ENCODE assay signal across 8 mouse cellular contexts in the genomic region with DNA sequence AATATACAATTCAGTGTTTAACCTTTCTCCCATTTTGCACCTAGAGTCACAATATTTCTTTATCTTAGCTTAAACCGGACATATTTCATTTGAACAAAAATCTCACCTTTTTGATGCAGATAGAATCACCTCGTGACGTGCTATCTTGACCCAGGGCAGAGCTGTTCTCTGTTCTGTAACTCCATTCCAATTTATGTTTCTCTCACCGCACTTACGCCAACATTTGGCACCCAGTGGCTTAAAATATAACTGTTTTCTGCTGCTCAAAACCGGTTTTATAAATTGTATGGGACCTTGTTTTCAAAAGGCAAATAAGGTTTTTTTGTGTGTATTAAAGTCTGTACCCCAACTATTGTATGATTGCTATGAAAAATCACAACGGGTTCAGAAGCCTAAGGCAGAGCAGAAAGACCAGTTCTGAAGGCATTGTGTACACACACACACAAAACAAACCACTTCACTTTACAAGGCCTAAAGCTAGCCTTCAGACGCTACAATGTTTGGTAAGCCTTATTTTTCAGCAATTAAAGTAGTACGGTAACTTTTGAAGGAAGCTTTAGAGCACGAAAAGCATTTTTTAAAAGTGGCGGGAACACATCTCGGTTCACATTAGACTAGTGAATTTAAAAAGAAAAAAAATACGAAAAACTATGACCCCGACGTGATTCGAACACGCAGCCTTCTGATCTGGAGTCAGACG. TPM values are rescaled to one million over a fixed set of nuclear protein-coding genes. Genes with fewer than 3 reads are reported as not detected.
DNase-seq lines count a peak whose midpoint lies in the region; ATAC-seq and TF ChIP-seq lines count a peak whose summit lies in the region.

A gene (minus strand): TSS at position 555 of the 700 bp plus-strand sequence.

- H3K4me2 ChIP-seq in heart, embryonic 11.5 days = peak within 1 kb of the TSS; percentile 65
- peak within 1 kb of the TSS; percentile 56 for H3K4me2 ChIP-seq in midbrain, postnatal 0 days (ENCODE audit: low read depth, low read length, poor library complexity, severe bottlenecking)

- H3K4me1 ChIP-seq in spleen, adult 2 months (ENCODE audit: control insufficient read depth, insufficient read depth, insufficient read length) = peaks cover 4% of the 10 kb centered on the region; the same call in 1 of the 2 replicates
- H3K4me1 ChIP-seq in embryonic facial prominence, embryonic 10.5 days = peaks cover 23% of the 10 kb centered on the region
- H3K4me1 ChIP-seq in heart, embryonic 11.5 days (ENCODE audit: control insufficient read depth, insufficient read depth, low read length) = peaks cover 15% of the 10 kb centered on the region
- peaks cover 6% of the 10 kb centered on the region; the same call in 1 of the 2 replicates for H3K4me1 ChIP-seq in midbrain, postnatal 0 days (ENCODE audit: insufficient read depth, low read length)

- WGBS in spleen, adult 2 months = 22% methylated on average over 18 of the region's 18 CpGs
- 12% methylated on average over 18 of the region's 18 CpGs for WGBS in embryonic facial prominence, embryonic 10.5 days
- 10% methylated on average over 18 of the region's 18 CpGs for WGBS in heart, embryonic 11.5 days (ENCODE audit: insufficient replicate concordance)
- 10% methylated on average over 18 of the region's 18 CpGs for WGBS in midbrain, postnatal 0 days

- peak within 1 kb of the TSS; percentile 97 for H3K27ac ChIP-seq in spleen, adult 2 months (ENCODE audit: insufficient read depth, low read length)
- H3K27ac ChIP-seq in embryonic facial prominence, embryonic 10.5 days (replicated peaks) = peak within 1 kb of the TSS; percentile 95
- H3K27ac ChIP-seq in heart, embryonic 11.5 days (ENCODE audit: low read depth, low read length) = peak within 1 kb of the TSS; percentile 98
- H3K27ac ChIP-seq in midbrain, postnatal 0 days (ENCODE audit: low read depth, low read length) = peak within 1 kb of the TSS; percentile 98

- no peaks in the 10 kb centered on the region for H3K36me3 ChIP-seq in spleen, adult 2 months (ENCODE audit: control insufficient read depth, insufficient read depth, low read length)
- no peaks in the 10 kb centered on the region for H3K36me3 ChIP-seq in embryonic facial prominence, embryonic 10.5 days (replicated peaks)
- no peaks in the 10 kb centered on the region for H3K36me3 ChIP-seq in heart, embryonic 11.5 days (ENCODE audit: control insufficient read depth, insufficient read depth, low read length)
- no peaks in the 10 kb centered on the region for H3K36me3 ChIP-seq in midbrain, postnatal 0 days (ENCODE audit: insufficient read depth, low read length)

- no peak for TF ChIP-seq CTCF in spleen, adult 2 months (IDR thresholded peaks at IDR 0.05; ENCODE audit: extremely low read depth, insufficient read depth, insufficient read length, insufficient replicate concordance)
- TF ChIP-seq CTCF in midbrain, postnatal 0 days (IDR thresholded peaks at IDR 0.05) = no peak

- DNase-seq in spleen, adult 2 months (ENCODE audit: low read depth in 1 of 2, low spot score in 2 of 2) = no peak
- DNase-seq in spleen, postnatal 4 days (ENCODE audit: low spot score in 2 of 2) = no peak
- no peak for DNase-seq in embryonic facial prominence, embryonic 10.5 days (ENCODE audit: low spot score)
- no peak for DNase-seq in left cerebral cortex, adult 8-10 months (ENCODE audit: low spot score in 2 of 2)
- no peak for DNase-seq in midbrain, postnatal 0 days (ENCODE audit: low spot score)
- DNase-seq in ovary, postnatal 10 days (ENCODE audit: low spot score) = no peak
- DNase-seq in cerebellum, postnatal 10 days = no peak

- no peaks in the 10 kb centered on the region for H3K27me3 ChIP-seq in spleen, adult 2 months (ENCODE audit: control insufficient read depth, insufficient read depth, low read length)
- no peaks in the 10 kb centered on the region for H3K27me3 ChIP-seq in embryonic facial prominence, embryonic 10.5 days (replicated peaks; ENCODE audit: low read depth, poor library complexity, severe bottlenecking)
- no peaks in the 10 kb centered on the region for H3K27me3 ChIP-seq in heart, embryonic 11.5 days (ENCODE audit: control insufficient read depth, insufficient read depth, low read length)
- H3K27me3 ChIP-seq in midbrain, postnatal 0 days (ENCODE audit: insufficient read depth, low read length) = no peaks in the 10 kb centered on the region

- ATAC-seq in heart, embryonic 11.5 days (replicated peaks; ENCODE audit: insufficient number of reproducible peaks, low FRiP score, low TSS enrichment) = no peak
- no peak for ATAC-seq in midbrain, postnatal 0 days (ENCODE audit: low FRiP score)

- peak within 1 kb of the TSS; percentile 73 for H3K9ac ChIP-seq in heart, embryonic 11.5 days (ENCODE audit: low read depth, low read length)
- H3K9ac ChIP-seq in midbrain, postnatal 0 days (replicated peaks; ENCODE audit: low read length, poor library complexity, severe bottlenecking) = peak within 1 kb of the TSS; percentile 70

- H3K9me3 ChIP-seq in embryonic facial prominence, embryonic 10.5 days = no peaks in the 10 kb centered on the region
- H3K9me3 ChIP-seq in heart, embryonic 11.5 days (replicated peaks; ENCODE audit: control insufficient read depth, low read length) = no peaks in the 10 kb centered on the region
- no peaks in the 10 kb centered on the region for H3K9me3 ChIP-seq in midbrain, postnatal 0 days (ENCODE audit: low read length)

- H3K4me3 ChIP-seq in spleen, adult 2 months (ENCODE audit: extremely low read depth, insufficient read depth, insufficient read length) = peak within 1 kb of the TSS; percentile 81
- H3K4me3 ChIP-seq in embryonic facial prominence, embryonic 10.5 days = peak within 1 kb of the TSS; percentile 60
- H3K4me3 ChIP-seq in heart, embryonic 11.5 days (ENCODE audit: low read depth, low read length) = peak within 1 kb of the TSS; percentile 46
- peak within 1 kb of the TSS; percentile 54 for H3K4me3 ChIP-seq in midbrain, postnatal 0 days (ENCODE audit: low read depth, low read length)

- TF ChIP-seq POLR2A in spleen, adult 2 months (IDR thresholded peaks at IDR 0.05; ENCODE audit: low read depth, low read length) = no peak

RNA-seq across cellular contexts. Expression of the gene that starts here (rescaled TPM):
- 37.0 and 65.6 TPM in 2 replicates for polyA plus RNA-seq in spleen, adult 2 months (2012; rRNA removed)
- polyA plus RNA-seq in embryonic facial prominence, embryonic 10.5 days (2016; fragmentation: Nextera tagmentation; extraction: Ambion mirVana) = 260 and 265 TPM in 2 replicates
- polyA plus RNA-seq in heart, embryonic 11.5 days (2014; fragmentation: Nextera tagmentation; extraction: Ambion mirVana) = 162 and 170 TPM in 2 replicates
- 10 to 100 TPM; 38.4 to 51.0 (median 45.2) TPM for total RNA-seq in left cerebral cortex, adult 8-10 months (2022)
- total RNA-seq in midbrain, postnatal 0 days (2014; rRNA removed) = 102 and 116 TPM in 2 replicates
- polyA plus RNA-seq in midbrain, postnatal 0 days (2015; fragmentation: Nextera tagmentation; extraction: Ambion mirVana) = 44.6 and 54.8 TPM in 2 replicates
